Mouse (Mus musculus) kidney, embryonic 14.5 days (tissue): ENCODE data around the gene Adss. TPM values are rescaled to one million over a fixed set of nuclear protein-coding genes. Genes with fewer than 3 reads are reported as not detected.

ENCODE experiments used
- ATAC-seq: fragments of 200-750 bp; cut with Nextera tagmentation; 2 replicates; pipeline ENCODE4 v1.8.0; 2017; ENCODE audit warnings: moderate number of reproducible peaks, mild to moderate bottlenecking, moderate TSS enrichment, moderate library complexity; ENCODE audit not compliant: low FRiP score, low TSS enrichment
- H3K27ac ChIP-seq: fragments of 300-500 bp; sonication (generic); 2 replicates; pipeline ENCODE4 v1.5.1; 2014; ENCODE audit warnings: low read depth, mild to moderate bottlenecking, low read length, moderate library complexity, mixed read lengths
- H3K27me3 ChIP-seq: fragments of 300-500 bp; sonication (generic); 2 replicates; pipeline ENCODE4 v1.6.1; 2014; ENCODE audit warnings: mild to moderate bottlenecking, low read length; ENCODE audit not compliant: control insufficient read depth, insufficient read depth
- H3K36me3 ChIP-seq: fragments of 300-500 bp; sonication (generic); 2 replicates; pipeline ENCODE4 v1.6.1; 2014; ENCODE audit warnings: low read length, mixed read lengths; ENCODE audit not compliant: control insufficient read depth, insufficient read depth
- H3K4me1 ChIP-seq: fragments of 300-500 bp; sonication (generic); 2 replicates; pipeline ENCODE4 v1.6.1; 2014; ENCODE audit warnings: low read length, mixed read lengths; ENCODE audit not compliant: control insufficient read depth, insufficient read depth
- H3K4me2 ChIP-seq: fragments of 300-500 bp; sonication (generic); replicated peaks from 2 replicates; pipeline ENCODE4 v1.6.1; 2014; ENCODE audit warnings: low read depth, mild to moderate bottlenecking, low read length
- H3K4me3 ChIP-seq: fragments of 300-500 bp; sonication (generic); 2 replicates; pipeline ENCODE4 v1.5.1; 2014; ENCODE audit warnings: mild to moderate bottlenecking, low read length
- H3K9ac ChIP-seq: fragments of 300-500 bp; sonication (generic); 2 replicates; pipeline ENCODE4 v1.6.1; 2014; ENCODE audit warnings: low read depth, mild to moderate bottlenecking, low read length, moderate library complexity
- H3K9me3 ChIP-seq: fragments of 300-500 bp; sonication (generic); 2 replicates; pipeline ENCODE4 v1.6.1; 2016; ENCODE audit warnings: low read length; ENCODE audit not compliant: control insufficient read depth
- WGBS: fragments of 180-500 bp; shearing (Covaris S2); extraction: QIAGEN DNeasy Blood & Tissue Kit; methylation state at CpG from one replicate; pipeline ENCODE4 v1.1.7; 2014; 5-methylcytosine and 5-hydroxymethylcytosine counted together
- polyA plus RNA-seq: library from polyadenylated mRNA; unstranded; fragments of >200 nt; fragmentation: Nextera tagmentation; extraction: Ambion mirVana; gene quantifications from 2 replicates; pipeline ENCODE4 v1.2.1, GENCODE M21; 2014

Gene Adss
- polyA plus RNA-seq, 1 experiment from 2014 or later, result 65.8 TPM

DNA sequence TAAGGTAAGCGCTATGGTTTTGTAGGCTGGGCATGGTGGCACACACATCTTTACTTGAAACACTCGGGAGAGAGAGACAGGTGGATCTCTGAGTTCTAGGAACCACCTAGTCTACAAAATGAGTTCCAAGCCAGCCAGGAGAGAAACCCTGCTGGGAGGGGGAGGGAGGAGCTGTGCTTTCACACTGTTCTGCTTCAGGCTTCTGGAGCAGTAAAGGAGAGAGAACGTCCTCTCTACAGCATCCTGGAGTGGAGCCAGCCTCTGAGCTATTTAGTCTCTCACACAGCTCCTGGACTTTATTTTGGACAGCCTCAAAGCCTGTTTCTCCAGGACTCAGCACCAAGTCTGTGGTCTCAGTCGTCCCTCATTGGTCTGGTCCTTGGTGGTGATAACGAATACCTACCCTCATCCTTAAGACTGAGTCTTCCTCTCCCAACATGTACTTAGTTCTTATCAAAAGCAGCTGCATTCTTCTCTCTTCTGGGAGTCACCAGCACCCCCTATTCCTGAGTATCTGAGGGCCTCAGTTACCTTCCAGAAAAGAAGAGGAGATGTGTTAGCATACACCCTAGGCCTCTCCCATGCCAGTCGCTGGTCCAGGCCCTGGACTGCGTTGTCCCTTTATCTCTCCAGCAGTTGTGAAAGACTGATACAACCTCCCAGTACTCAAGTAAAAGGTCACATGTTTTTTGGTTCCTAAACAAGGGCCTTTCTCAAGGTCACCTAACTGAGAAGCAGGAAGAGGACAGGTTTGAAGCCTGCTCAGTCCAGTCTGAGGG lies 79.1 kb downstream of the Adss start:
- Histone ChIP-seq H3K4me1 (no peaks in the 10 kb centered on the region), H3K4me2 (no peak overlapping the region), H3K9me3 (no peaks in the 10 kb centered on the region), H3K27ac (no peak overlapping the region), H3K4me3 (no peak overlapping the region), H3K9ac (no peak overlapping the region), H3K36me3 (no peaks in the 10 kb centered on the region), H3K27me3 (no peaks in the 10 kb centered on the region)
- 78% methylated on average over 7 of the region's 7 CpGs for WGBS
- ATAC-seq, result no peak

GRCm38 (mm10) chr1:177716448-177716847 lies 79.9 kb downstream of the Adss start:
- no peaks in the 10 kb centered on the region for H3K36me3 ChIP-seq
- H3K27me3 ChIP-seq, result no peaks in the 10 kb centered on the region
- H3K4me3 ChIP-seq, result no peak overlapping the region
- no peak overlapping the region for H3K4me2 ChIP-seq
- no peak overlapping the region for H3K27ac ChIP-seq
- ATAC-seq, result no peak
- no peaks in the 10 kb centered on the region for H3K9me3 ChIP-seq
- no peak overlapping the region for H3K9ac ChIP-seq
- 92% methylated on average over 3 of the region's 3 CpGs for WGBS
- no peaks in the 10 kb centered on the region for H3K4me1 ChIP-seq

GRCm38 (mm10) chr1:177714397-177715012 lies 81.8 kb downstream of the Adss start:
- no peak overlapping the region for H3K9ac ChIP-seq
- H3K27ac ChIP-seq, result no peak overlapping the region
- no peaks in the 10 kb centered on the region for H3K36me3 ChIP-seq
- H3K4me2 ChIP-seq, result no peak overlapping the region
- H3K27me3 ChIP-seq, result no peaks in the 10 kb centered on the region
- 91% methylated on average over 5 of the region's 5 CpGs for WGBS
- peaks cover 4% of the 10 kb centered on the region; the same call in 1 of the 2 replicates for H3K9me3 ChIP-seq
- no peaks in the 10 kb centered on the region for H3K4me1 ChIP-seq
- no peak overlapping the region for H3K4me3 ChIP-seq
- no peak for ATAC-seq

DNA sequence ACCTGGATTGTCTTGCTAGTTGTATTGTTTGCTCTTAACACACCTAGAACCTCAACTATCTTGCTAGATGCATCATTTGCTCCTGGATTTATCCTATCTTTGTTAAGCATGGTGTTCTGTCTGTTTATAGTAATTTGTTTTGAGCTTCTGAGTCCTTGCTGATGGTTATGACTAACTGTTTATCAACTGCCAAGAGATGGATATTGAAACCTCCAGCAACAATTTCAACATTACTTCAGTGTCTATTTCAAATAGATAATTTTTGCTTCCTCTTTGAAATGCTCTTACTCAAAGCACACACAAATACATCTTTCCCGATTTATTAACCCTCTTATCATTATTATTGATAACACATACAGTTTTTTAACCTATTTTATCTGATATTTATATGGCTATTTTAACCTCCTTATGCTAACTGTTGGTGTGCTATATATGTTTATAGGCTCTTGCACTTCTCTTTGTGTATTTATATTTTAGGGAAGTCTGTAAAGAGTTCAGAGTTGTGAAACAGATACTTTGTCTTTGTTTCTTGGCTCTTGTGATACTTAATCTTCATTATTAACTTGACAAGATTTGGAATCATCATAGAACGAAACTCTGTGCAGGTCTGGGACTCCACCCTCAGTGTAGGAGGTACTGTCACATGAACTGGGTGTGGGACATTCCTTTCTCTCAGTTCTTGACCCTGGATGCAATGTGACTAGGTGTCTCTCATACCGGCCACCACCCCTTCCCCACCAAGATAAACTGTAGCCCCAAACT lies 82.5 kb downstream of the Adss start:
- WGBS, result 85% methylated on average over 3 of the region's 3 CpGs
- H3K9ac ChIP-seq, result no peak overlapping the region
- H3K4me1 ChIP-seq, result no peaks in the 10 kb centered on the region
- H3K4me3 ChIP-seq, result no peak overlapping the region
- no peaks in the 10 kb centered on the region for H3K27me3 ChIP-seq
- no peaks in the 10 kb centered on the region for H3K36me3 ChIP-seq
- H3K27ac ChIP-seq, result no peak overlapping the region
- H3K9me3 ChIP-seq, result peaks cover 4% of the 10 kb centered on the region; the same call in 1 of the 2 replicates
- no peak for ATAC-seq
- no peak overlapping the region for H3K4me2 ChIP-seq

Other genes with a start within 250 kb of the Adss start
- not detected in 2 replicates for gene 1700016C15Rik, start 66.7 kb downstream of the Adss start, polyA plus RNA-seq
- gene Catspere2, start 186.9 kb upstream of the Adss start, polyA plus RNA-seq, result 0.19 and 0.22 TPM in 2 replicates